Mouse (Mus musculus) heart, embryonic 16.5 days (tissue): ENCODE data around the gene Adgrv1. TPM values are rescaled to one million over a fixed set of nuclear protein-coding genes. Genes with fewer than 3 reads are reported as not detected.
A peak's percentile ranks its signal among the peaks of the same experiment; 100 is the strongest.

Source experiments
- ATAC-seq: fragments of 200-750 bp; cut with Nextera tagmentation; replicated peaks from 2 replicates; pipeline ENCODE4 v1.8.0; 2017; ENCODE audit warnings: moderate number of reproducible peaks; ENCODE audit not compliant: insufficient read depth, low FRiP score; ENCODE audit errors: extremely low read depth
- H3K27ac ChIP-seq: fragments of 300-500 bp; sonication (generic); 2 replicates; pipeline ENCODE4 v1.5.1; 2014; ENCODE audit warnings: mild to moderate bottlenecking, low read length, control low read depth, moderate library complexity
- H3K27me3 ChIP-seq: fragments of 300-500 bp; sonication (generic); 2 replicates; pipeline ENCODE4 v1.6.1; 2014; ENCODE audit warnings: low read length, mixed read lengths; ENCODE audit not compliant: control insufficient read depth, insufficient read depth
- H3K36me3 ChIP-seq: fragments of 300-500 bp; sonication (generic); 2 replicates; pipeline ENCODE4 v1.6.1; 2014; ENCODE audit not compliant: control insufficient read depth, insufficient read depth
- H3K4me1 ChIP-seq: fragments of 300-500 bp; sonication (generic); 2 replicates; pipeline ENCODE4 v1.6.1; 2014; ENCODE audit warnings: low read length, mixed read lengths; ENCODE audit not compliant: control insufficient read depth, insufficient read depth
- H3K4me2 ChIP-seq: fragments of 300-500 bp; sonication (generic); 2 replicates; pipeline ENCODE4 v1.6.1; 2014; ENCODE audit warnings: low read depth, mild to moderate bottlenecking, control low read depth, low read length
- H3K4me3 ChIP-seq: fragments of 300-500 bp; sonication (generic); 2 replicates; pipeline ENCODE4 v1.5.1; 2014; ENCODE audit warnings: mild to moderate bottlenecking, control low read depth, low read length
- H3K9ac ChIP-seq: fragments of 300-500 bp; sonication (generic); 2 replicates; pipeline ENCODE4 v1.6.1; 2014; ENCODE audit warnings: low read length, control low read depth
- H3K9me3 ChIP-seq: fragments of 300-500 bp; sonication (generic); replicated peaks from 2 replicates; pipeline ENCODE4 v1.6.1; 2016; ENCODE audit warnings: low read length; ENCODE audit not compliant: control insufficient read depth
- WGBS: fragments of 180-500 bp; shearing (Covaris S2); extraction: QIAGEN DNeasy Blood & Tissue Kit; methylation state at CpG from one replicate; pipeline ENCODE4 v1.1.7; 2014; 5-methylcytosine and 5-hydroxymethylcytosine counted together
- polyA plus RNA-seq: library from polyadenylated mRNA; unstranded; fragments of >200 nt; fragmentation: Nextera tagmentation; extraction: Ambion mirVana; gene quantifications from 2 replicates; pipeline ENCODE4 v1.2.1, GENCODE M21; 2015

The Adgrv1 gene
- polyA plus RNA-seq, 1 experiment from 2014 or later: 0.81 TPM

DNA sequence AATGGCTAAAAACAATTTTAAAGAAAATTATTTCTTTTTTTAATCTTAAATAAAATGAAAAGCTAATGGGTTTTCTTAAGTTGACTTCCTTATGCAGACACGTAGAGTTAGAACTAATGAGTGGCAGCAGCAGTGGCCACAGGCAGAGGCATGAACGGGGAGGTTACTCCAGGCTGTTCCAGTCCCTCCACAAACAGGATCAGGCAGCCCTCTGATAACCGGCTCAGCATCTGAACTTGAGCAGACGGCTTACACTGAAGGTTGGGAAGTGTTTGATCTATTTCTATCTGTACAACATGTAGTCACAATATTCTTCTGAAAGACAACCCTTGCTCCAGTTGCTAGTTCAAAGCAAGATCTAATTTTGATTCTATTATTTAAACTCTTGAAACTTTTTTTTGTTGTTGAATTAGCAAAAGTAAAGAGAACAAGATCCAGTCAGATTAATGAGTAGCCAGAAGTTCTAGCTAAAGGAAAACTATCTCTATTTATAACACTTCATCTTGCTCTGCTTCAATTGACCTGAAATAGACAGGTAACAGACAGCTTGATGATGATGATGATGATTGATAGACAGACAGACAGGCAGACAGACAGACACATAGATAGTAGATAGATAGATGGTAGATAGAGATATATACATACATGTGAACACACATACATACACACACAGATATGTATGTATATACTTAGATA, 265.1 kb downstream of the Adgrv1 start:
- no peak for ATAC-seq
- Histone ChIP-seq H3K9me3 (no peaks in the 10 kb centered on the region), H3K4me3 (no peak overlapping the region), H3K36me3 (no peaks in the 10 kb centered on the region), H3K4me1 (peaks cover 8% of the 10 kb centered on the region), H3K4me2 (no peak overlapping the region), H3K27me3 (no peaks in the 10 kb centered on the region), H3K27ac (no peak overlapping the region), H3K9ac (no peak overlapping the region)
- WGBS: 32% methylated on average over 4 of the region's 4 CpGs

DNA sequence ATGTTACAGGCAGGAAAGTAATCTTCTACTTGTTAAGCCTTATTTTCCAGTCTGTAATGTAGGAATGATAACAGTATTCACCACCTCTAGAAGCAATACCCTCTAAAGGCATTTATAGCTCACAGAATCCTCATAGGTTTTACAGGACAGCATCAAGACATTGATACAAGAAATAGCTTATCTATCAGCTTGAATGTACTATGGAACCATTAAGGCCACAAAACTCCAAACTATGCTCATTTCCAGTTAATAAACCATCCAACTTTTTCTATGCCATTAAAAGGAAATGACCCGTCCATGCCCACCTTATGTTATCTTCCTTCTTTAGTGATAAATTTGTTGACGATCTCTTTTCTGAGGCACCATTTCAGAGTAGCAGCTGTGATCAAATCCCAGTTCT, 272.6 kb downstream of the Adgrv1 start:
- Histone ChIP-seq H3K9ac (no peak overlapping the region), H3K27me3 (no peaks in the 10 kb centered on the region), H3K36me3 (no peaks in the 10 kb centered on the region), H3K27ac (no peak overlapping the region), H3K4me3 (no peak overlapping the region), H3K9me3 (no peaks in the 10 kb centered on the region), H3K4me2 (no peak overlapping the region), H3K4me1 (no peaks in the 10 kb centered on the region)
- ATAC-seq: no peak
- WGBS: 66% methylated on average over 2 of the region's 2 CpGs

DNA sequence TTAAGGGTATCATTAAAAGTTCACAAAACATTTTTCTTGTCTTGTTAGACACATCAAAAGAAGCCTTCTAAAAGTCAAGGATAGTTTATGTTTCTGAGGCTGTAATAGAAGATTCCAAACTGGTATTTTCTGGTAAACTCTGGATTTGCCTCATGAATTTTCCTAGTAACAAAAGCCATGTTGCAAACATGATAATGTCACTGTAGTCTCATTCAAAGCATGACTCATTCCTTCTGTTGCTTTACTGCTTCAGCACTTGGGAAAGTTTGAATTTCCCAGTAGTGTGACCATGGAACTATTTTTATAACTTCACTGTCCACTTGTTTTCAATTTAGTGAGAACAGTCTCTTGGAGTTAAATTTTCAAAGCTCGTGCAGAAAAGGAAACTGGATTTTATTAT, 274.2 kb downstream of the Adgrv1 start:
- 37% methylated on average over 1 of the region's 1 CpGs for WGBS
- H3K9me3 ChIP-seq: no peaks in the 10 kb centered on the region
- no peak overlapping the region for H3K27ac ChIP-seq
- H3K4me3 ChIP-seq: no peak overlapping the region
- H3K9ac ChIP-seq: no peak overlapping the region
- no peak for ATAC-seq
- no peaks in the 10 kb centered on the region for H3K27me3 ChIP-seq
- no peak overlapping the region for H3K4me2 ChIP-seq
- H3K36me3 ChIP-seq: no peaks in the 10 kb centered on the region
- no peaks in the 10 kb centered on the region for H3K4me1 ChIP-seq

DNA sequence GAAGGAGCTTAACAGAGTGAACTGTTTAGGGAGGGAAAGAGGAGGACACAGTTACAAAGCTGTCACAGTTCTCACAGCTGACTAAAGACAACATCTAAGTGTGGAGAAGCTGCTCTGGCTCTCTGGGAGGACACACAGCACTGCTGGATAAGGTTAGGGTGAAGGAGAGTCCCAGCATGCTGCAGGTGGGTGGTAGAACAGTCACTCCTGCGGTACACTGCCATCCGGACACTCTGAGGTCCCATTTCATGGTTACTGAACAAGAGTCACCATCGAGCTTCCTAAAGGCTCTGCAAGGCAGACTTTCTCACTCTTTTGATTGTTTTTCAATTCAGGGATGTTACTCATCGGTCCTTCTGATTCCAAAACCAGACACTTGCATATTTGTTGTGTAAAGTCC, 274.6 kb downstream of the Adgrv1 start:
- no peak overlapping the region for H3K4me2 ChIP-seq
- H3K4me1 ChIP-seq: no peaks in the 10 kb centered on the region
- no peaks in the 10 kb centered on the region for H3K9me3 ChIP-seq
- no peaks in the 10 kb centered on the region for H3K36me3 ChIP-seq
- ATAC-seq: no peak
- no peaks in the 10 kb centered on the region for H3K27me3 ChIP-seq
- H3K27ac ChIP-seq: no peak overlapping the region
- 76% methylated on average over 4 of the region's 4 CpGs for WGBS
- H3K9ac ChIP-seq: no peak overlapping the region
- no peak overlapping the region for H3K4me3 ChIP-seq

DNA sequence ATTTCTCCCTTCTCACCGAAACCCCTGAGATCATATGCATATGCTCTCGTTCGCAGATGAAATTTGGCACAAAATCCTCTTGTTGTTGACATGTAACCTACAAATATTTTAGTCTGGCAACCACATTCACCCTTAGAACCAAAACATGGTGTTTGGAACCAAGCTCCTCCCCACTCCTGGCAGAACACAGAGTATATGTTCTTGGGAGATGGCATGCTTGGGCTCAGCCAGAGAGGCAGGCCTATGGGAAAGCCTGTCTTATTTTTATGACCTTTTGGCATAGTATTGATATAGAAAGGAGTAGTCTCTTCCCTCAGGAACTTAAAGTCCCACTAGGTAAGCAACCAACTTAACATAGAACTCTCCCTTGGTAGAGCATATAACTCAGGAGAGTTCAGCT, 275.7 kb downstream of the Adgrv1 start:
- no peak overlapping the region for H3K27ac ChIP-seq
- no peak for ATAC-seq
- no peak overlapping the region for H3K9ac ChIP-seq
- H3K4me1 ChIP-seq: no peaks in the 10 kb centered on the region
- WGBS: 91% methylated on average over 3 of the region's 3 CpGs
- no peaks in the 10 kb centered on the region for H3K9me3 ChIP-seq
- no peaks in the 10 kb centered on the region for H3K27me3 ChIP-seq
- no peaks in the 10 kb centered on the region for H3K36me3 ChIP-seq
- no peak overlapping the region for H3K4me2 ChIP-seq
- no peak overlapping the region for H3K4me3 ChIP-seq

DNA sequence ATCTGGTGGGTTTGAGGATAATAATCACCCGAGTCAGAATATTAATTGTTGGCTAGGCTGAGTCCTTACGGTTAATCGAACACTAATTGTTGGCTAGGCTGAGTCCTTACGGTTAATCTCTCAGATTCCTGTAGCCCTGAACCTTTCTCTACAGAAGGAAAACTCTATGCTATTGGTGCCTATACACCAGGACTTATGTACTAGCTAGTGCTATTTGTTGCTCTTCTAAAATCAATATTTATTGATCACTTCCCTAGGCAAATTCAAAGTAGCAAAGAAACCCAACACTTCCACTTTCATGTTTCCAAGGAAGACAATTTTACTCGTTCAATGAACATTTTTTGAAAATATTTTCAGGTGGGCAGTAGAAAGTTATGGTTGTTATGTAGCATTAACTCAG, 278.4 kb downstream of the Adgrv1 start:
- ATAC-seq: no peak
- no peak overlapping the region for H3K9ac ChIP-seq
- H3K36me3 ChIP-seq: no peaks in the 10 kb centered on the region
- H3K9me3 ChIP-seq: no peaks in the 10 kb centered on the region
- no peak overlapping the region for H3K4me2 ChIP-seq
- H3K4me3 ChIP-seq: no peak overlapping the region
- 86% methylated on average over 5 of the region's 5 CpGs for WGBS
- H3K27ac ChIP-seq: no peak overlapping the region
- H3K4me1 ChIP-seq: peaks cover 10% of the 10 kb centered on the region
- no peaks in the 10 kb centered on the region for H3K27me3 ChIP-seq

DNA sequence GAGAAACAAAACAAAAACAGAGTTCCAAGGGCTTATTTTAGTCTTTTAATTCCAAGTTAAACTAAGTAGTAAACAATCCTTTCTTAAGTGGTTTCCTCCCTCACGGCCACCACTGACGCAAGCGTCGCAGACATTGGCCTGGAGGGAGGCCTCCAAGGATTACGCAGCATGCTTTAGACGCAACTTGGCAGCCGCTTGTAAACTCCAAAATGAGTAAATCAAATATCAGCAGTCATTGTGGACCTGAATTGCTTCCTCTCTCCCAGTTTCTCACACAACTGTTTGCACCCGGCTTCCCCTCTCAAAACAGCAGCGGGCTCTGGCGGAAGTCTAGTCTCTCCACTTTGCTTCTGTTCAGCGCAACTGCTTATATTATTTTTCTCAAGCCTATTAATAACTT, 280.7 kb downstream of the Adgrv1 start:
- H3K27me3 ChIP-seq: no peaks in the 10 kb centered on the region
- no peaks in the 10 kb centered on the region for H3K36me3 ChIP-seq
- H3K27ac ChIP-seq: peak overlapping the region; percentile 85
- H3K4me3 ChIP-seq: no peak overlapping the region
- peak; percentile 50; the same call in 1 of the 2 replicates for ATAC-seq
- H3K9ac ChIP-seq: no peak overlapping the region
- H3K4me1 ChIP-seq: peaks cover 10% of the 10 kb centered on the region
- H3K4me2 ChIP-seq: peak overlapping the region; percentile 4; the same call in 1 of the 2 replicates
- H3K9me3 ChIP-seq: no peaks in the 10 kb centered on the region
- WGBS: 50% methylated on average over 11 of the region's 11 CpGs

DNA sequence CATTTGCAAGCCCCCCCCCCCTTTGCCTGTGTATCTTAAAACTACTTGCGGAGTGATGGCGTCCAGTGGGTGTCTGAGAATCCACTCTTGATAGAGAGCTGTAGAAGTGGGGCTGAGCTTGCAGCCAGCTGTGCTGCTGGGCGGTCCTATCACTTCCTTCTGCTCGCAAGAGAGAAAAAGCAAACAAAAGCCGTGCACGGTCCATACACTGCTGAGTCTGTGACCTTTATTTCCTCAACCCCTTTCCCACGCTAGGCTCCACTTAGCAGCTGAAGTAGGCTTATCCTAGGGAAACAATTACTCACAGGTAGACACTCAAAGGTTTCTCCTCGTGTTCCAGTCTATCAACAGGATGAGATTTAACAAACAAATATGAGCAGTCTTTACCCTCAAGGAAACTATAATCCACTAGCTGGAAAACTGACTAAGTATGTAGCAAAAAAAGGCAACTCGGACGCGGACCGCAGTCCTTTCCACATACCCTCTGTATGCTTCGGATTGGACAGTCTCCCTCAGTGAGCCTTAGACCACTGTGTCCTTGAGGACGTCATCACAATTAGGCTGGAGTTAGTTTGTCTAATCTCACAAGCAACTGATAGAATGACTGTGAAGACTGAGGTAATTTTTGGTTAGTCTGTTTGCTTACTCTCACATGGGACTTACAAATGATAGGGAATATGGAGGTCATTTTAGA, 281.3 kb downstream of the Adgrv1 start:
- 20% methylated on average over 14 of the region's 14 CpGs for WGBS
- Histone ChIP-seq H3K27ac (peak overlapping the region; percentile 85), H3K4me1 (peaks cover 10% of the 10 kb centered on the region), H3K27me3 (no peaks in the 10 kb centered on the region), H3K9me3 (no peaks in the 10 kb centered on the region), H3K36me3 (no peaks in the 10 kb centered on the region), H3K9ac (no peak overlapping the region), H3K4me3 (peak overlapping the region; percentile 37), H3K4me2 (peak overlapping the region; percentile 48)
- ATAC-seq: peak; percentile 81

DNA sequence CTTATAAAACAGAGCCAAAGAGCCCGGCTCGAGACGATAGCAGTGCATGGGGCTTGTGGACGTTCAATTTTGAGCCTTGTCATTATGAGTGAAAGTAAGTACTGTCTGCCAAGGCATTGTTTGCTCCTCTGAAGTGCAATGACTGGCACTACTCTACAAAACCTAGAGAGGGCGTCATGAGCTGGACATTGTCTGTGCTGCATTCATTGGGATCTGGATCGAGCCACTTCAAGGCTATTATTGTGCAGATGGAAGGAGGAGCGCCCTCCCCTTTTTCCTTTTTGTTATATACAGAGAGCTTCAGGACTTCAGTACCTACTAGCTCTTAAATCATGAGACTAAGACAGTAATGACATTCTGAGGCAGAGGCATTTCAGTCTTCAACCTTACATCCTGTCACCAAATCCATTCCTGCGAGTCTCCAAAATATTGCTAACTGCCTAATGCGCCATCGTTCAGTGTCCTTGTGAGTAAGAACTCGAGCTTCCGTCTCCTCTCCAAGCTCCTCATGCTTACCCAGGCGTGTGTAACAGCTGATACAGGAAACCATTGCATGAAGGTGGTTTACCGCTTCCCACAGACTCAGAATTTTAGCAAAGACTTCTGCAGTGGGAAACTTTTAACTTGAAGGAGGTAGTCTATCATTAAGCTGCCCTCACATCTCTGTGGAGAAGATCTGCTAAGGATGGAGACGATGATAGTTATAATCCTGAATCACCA, 285.5 kb downstream of the Adgrv1 start:
- no peak for ATAC-seq

More for the DNA sequence above, 285.5 kb downstream of the Adgrv1 start:
- no peak overlapping the region for H3K27ac ChIP-seq
- H3K4me1 ChIP-seq: peaks cover 10% of the 10 kb centered on the region
- no peaks in the 10 kb centered on the region for H3K27me3 ChIP-seq
- H3K36me3 ChIP-seq: no peaks in the 10 kb centered on the region
- no peaks in the 10 kb centered on the region; the same call in 1 of the 2 replicates for H3K9me3 ChIP-seq
- WGBS: 79% methylated on average over 15 of the region's 15 CpGs
- H3K9ac ChIP-seq: no peak overlapping the region
- H3K4me3 ChIP-seq: no peak overlapping the region
- H3K4me2 ChIP-seq: no peak overlapping the region
